9 mouse cellular contexts compared by ENCODE assay signal in genomic region chr7:6194129-6194528, GRCm38 (mm10). TPM values are rescaled to one million over a fixed set of nuclear protein-coding genes. Genes with fewer than 3 reads are reported as not detected.
DNase-seq lines count a peak whose midpoint lies in the region; ATAC-seq and TF ChIP-seq lines count a peak whose summit lies in the region.
"Had no signal": no experiment of that assay in that cellular context is flagged by ENCODE, and none has a peak within 500 bp of the region (broad histone marks: within the 10 kb centered on the region; RNA-seq: fewer than 3 reads in every experiment).

No protein-coding gene starts in this region.

- in situ Hi-C loops in Patski (cut with MboI; ENCODE audit: low pct_unique_long_range_greater_than_20kb) = no loop called here

- DNase-seq in CD4-positive, CD25-positive, alpha-beta regulatory T cell, adult 2 months (ENCODE audit: low read depth, low spot score) = peak; percentile 80
- no peak for DNase-seq in Patski (ENCODE audit: low read depth, low spot score)
- peak; percentile 28 to 76 for DNase-seq in heart, adult 18-20 months
- peak; percentile 73 for DNase-seq in lung, embryonic 14.5 days
- DNase-seq in thymus, postnatal 25 days = peak; percentile 62

- 14% methylated on average over 5 of the region's 5 CpGs for WGBS in kidney, embryonic 14.5 days
- 19% methylated on average over 5 of the region's 5 CpGs for WGBS in lung, embryonic 14.5 days

- CTCF ChIA-PET in Patski (lab: Charles Lee) = interaction anchor here (1.0 to 5.3 kb wide), 5 partner anchors 9 to 68 kb away, joined by 3 to 62 read pairs (median 5); partner anchors contain the start of gene Zfp444

- H3K4me3 ChIP-seq in kidney, embryonic 14.5 days (ENCODE audit: low read length) = no peak overlapping the region
- no peak overlapping the region for H3K4me3 ChIP-seq in lung, embryonic 14.5 days (ENCODE audit: low read depth, low read length)
- H3K4me3 ChIP-seq: heart, embryonic 15.5 days had no signal

- no peak overlapping the region for H3K27ac ChIP-seq in kidney, embryonic 14.5 days (ENCODE audit: low read depth, low read length)
- H3K27ac ChIP-seq in lung, embryonic 14.5 days (ENCODE audit: low read depth) = no peak overlapping the region
- H3K27ac ChIP-seq: heart, embryonic 15.5 days had no signal

- ATAC-seq in Patski = peak; percentile 90
- peak; percentile 83 for ATAC-seq in common myeloid progenitor, adult 5-6 weeks (replicated peaks; ENCODE audit: low read depth, poor library complexity, severe bottlenecking)
- peak; percentile 58; the same call in 1 of the 2 replicates for ATAC-seq in kidney, embryonic 14.5 days (ENCODE audit: low FRiP score, low TSS enrichment)
- peak; percentile 81 for ATAC-seq in lung, embryonic 14.5 days (ENCODE audit: insufficient read depth)
- ATAC-seq in neutrophil, adult 5-6 weeks (ENCODE audit: extremely low read depth, insufficient number of reproducible peaks, low FRiP score, poor library complexity, severe bottlenecking) = peak; percentile 66

- POLR2A ChIA-PET in Patski (lab: Charles Lee) = interaction anchor here (1.1 kb wide), 1 partner anchor 38 kb away, joined by 4 read pairs; the partner anchor contains the start of gene Zfp787

- H3K36me3 ChIP-seq in kidney, embryonic 14.5 days (ENCODE audit: control insufficient read depth, insufficient read depth, low read length) = peaks cover 6% of the 10 kb centered on the region
- H3K36me3 ChIP-seq in lung, embryonic 14.5 days (ENCODE audit: insufficient read depth) = peaks cover 9% of the 10 kb centered on the region; the same call in 1 of the 2 replicates

- H3K4me2 ChIP-seq in kidney, embryonic 14.5 days (replicated peaks; ENCODE audit: low read depth, low read length) = no peak overlapping the region
- H3K4me2 ChIP-seq in lung, embryonic 14.5 days = no peak overlapping the region
- H3K4me2 ChIP-seq: heart, embryonic 15.5 days had no signal

- TF ChIP-seq CTCF in Patski (IDR thresholded peaks at IDR 0.05) = peak; percentile 89
- TF ChIP-seq CTCF in lung, embryonic 14.5 days (IDR thresholded peaks at IDR 0.05; ENCODE audit: low read depth) = peak; percentile 85

- peaks cover 12% of the 10 kb centered on the region for H3K27me3 ChIP-seq in Patski
- H3K27me3 ChIP-seq in kidney, embryonic 14.5 days (ENCODE audit: control insufficient read depth, insufficient read depth, low read length) = no peaks in the 10 kb centered on the region
- H3K27me3 ChIP-seq in lung, embryonic 14.5 days (ENCODE audit: insufficient read depth, low read length) = no peaks in the 10 kb centered on the region

- no peaks in the 10 kb centered on the region for H3K4me1 ChIP-seq in kidney, embryonic 14.5 days (ENCODE audit: control insufficient read depth, insufficient read depth, low read length)
- H3K4me1 ChIP-seq in lung, embryonic 14.5 days (ENCODE audit: insufficient read depth) = no peaks in the 10 kb centered on the region
- H3K4me1 ChIP-seq: heart, embryonic 15.5 days had no signal

- no peak overlapping the region for H3K9ac ChIP-seq in kidney, embryonic 14.5 days (ENCODE audit: low read depth, low read length)
- H3K9ac ChIP-seq in lung, embryonic 14.5 days = no peak overlapping the region
- H3K9ac ChIP-seq: heart, embryonic 15.5 days had no signal

- no peaks in the 10 kb centered on the region for H3K9me3 ChIP-seq in kidney, embryonic 14.5 days (ENCODE audit: control insufficient read depth, low read length)
- H3K9me3 ChIP-seq in lung, embryonic 14.5 days (ENCODE audit: low read depth, low read length) = no peaks in the 10 kb centered on the region
- H3K9me3 ChIP-seq: heart, embryonic 15.5 days had no signal

RNA-seq across cellular contexts. Expression of gene Galp, which starts 2.8 kb away (rescaled TPM):
- polyA plus RNA-seq in Patski (2021) = not detected
- not detected in 2 replicates for total RNA-seq in common myeloid progenitor, adult 5-6 weeks (2017)
- not detected for total RNA-seq in heart, adult 18-20 months (2021)
- not detected in 2 replicates for polyA plus RNA-seq in kidney, embryonic 14.5 days (2014; fragmentation: Nextera tagmentation; extraction: Ambion mirVana)
- polyA plus RNA-seq in lung, embryonic 14.5 days (2014; fragmentation: Nextera tagmentation; extraction: Ambion mirVana) = not detected in 2 replicates
- total RNA-seq in neutrophil, adult 5-6 weeks (2017) = not detected in 2 replicates
- polyA plus RNA-seq: heart, embryonic 15.5 days had no signal

RNA-seq across cellular contexts. Expression of gene Zfp444, which starts 22.1 kb away (rescaled TPM):
- 30.6 TPM for polyA plus RNA-seq in Patski (2021)
- 15.2 and 31.9 TPM in 2 replicates for total RNA-seq in common myeloid progenitor, adult 5-6 weeks (2017)
- 10 to 100 TPM; 12.3 to 13.6 TPM for total RNA-seq in heart, adult 18-20 months (2021)
- 59.7 and 70.8 TPM in 2 replicates for polyA plus RNA-seq in kidney, embryonic 14.5 days (2014; fragmentation: Nextera tagmentation; extraction: Ambion mirVana)
- polyA plus RNA-seq in lung, embryonic 14.5 days (2014; fragmentation: Nextera tagmentation; extraction: Ambion mirVana) = 57.3 TPM in 2 replicates
- 22.6 and 32.4 TPM in 2 replicates for total RNA-seq in neutrophil, adult 5-6 weeks (2017)

RNA-seq across cellular contexts. Expression of gene Zscan5b, which starts 27.9 kb away (rescaled TPM):
- polyA plus RNA-seq in Patski (2021) = not detected
- not detected in 2 replicates for total RNA-seq in common myeloid progenitor, adult 5-6 weeks (2017)
- total RNA-seq in heart, adult 18-20 months (2021) = not detected
- not detected in 2 replicates for polyA plus RNA-seq in kidney, embryonic 14.5 days (2014; fragmentation: Nextera tagmentation; extraction: Ambion mirVana)
- polyA plus RNA-seq in lung, embryonic 14.5 days (2014; fragmentation: Nextera tagmentation; extraction: Ambion mirVana) = not detected in 2 replicates
- not detected in 2 replicates for total RNA-seq in neutrophil, adult 5-6 weeks (2017)
- polyA plus RNA-seq: heart, embryonic 15.5 days had no signal

RNA-seq across cellular contexts. Expression of gene Zfp787, which starts 38.3 kb away (rescaled TPM):
- 31.1 TPM for polyA plus RNA-seq in Patski (2021)
- total RNA-seq in common myeloid progenitor, adult 5-6 weeks (2017) = 20.0 and 25.5 TPM in 2 replicates
- 10 to 100 TPM; 31.3 to 32.3 TPM for total RNA-seq in heart, adult 18-20 months (2021)
- polyA plus RNA-seq in kidney, embryonic 14.5 days (2014; fragmentation: Nextera tagmentation; extraction: Ambion mirVana) = 15.3 and 20.9 TPM in 2 replicates
- 12.7 and 14.9 TPM in 2 replicates for polyA plus RNA-seq in lung, embryonic 14.5 days (2014; fragmentation: Nextera tagmentation; extraction: Ambion mirVana)
- total RNA-seq in neutrophil, adult 5-6 weeks (2017) = 29.7 and 29.9 TPM in 2 replicates

RNA-seq across cellular contexts. Expression of gene Epp13, which starts 58.4 kb away (rescaled TPM):
- polyA plus RNA-seq in Patski (2021) = not detected
- not detected in 2 replicates for total RNA-seq in common myeloid progenitor, adult 5-6 weeks (2017)
- not detected for total RNA-seq in heart, adult 18-20 months (2021)
- not detected in 2 replicates for polyA plus RNA-seq in kidney, embryonic 14.5 days (2014; fragmentation: Nextera tagmentation; extraction: Ambion mirVana)
- polyA plus RNA-seq in lung, embryonic 14.5 days (2014; fragmentation: Nextera tagmentation; extraction: Ambion mirVana) = not detected in 2 replicates
- not detected in 2 replicates for total RNA-seq in neutrophil, adult 5-6 weeks (2017)
- polyA plus RNA-seq: heart, embryonic 15.5 days had no signal
